Mouse (Mus musculus) urinary bladder, postnatal 25 days (tissue): ENCODE results near the gene Olfm2.
A peak's percentile ranks its signal among the peaks of the same experiment; 100 is the strongest.
"Not testable (repeated sequence)": the region's sequence is repeated elsewhere in the genome, so short reads cannot be mapped to it uniquely, and the experiment has no call there.

Source experiments
- DNase-seq: peaks from one replicate; pipeline ENCODE4 v3.0.0; 2022; ENCODE audit warnings: low spot score

The Olfm2 gene

DNA sequence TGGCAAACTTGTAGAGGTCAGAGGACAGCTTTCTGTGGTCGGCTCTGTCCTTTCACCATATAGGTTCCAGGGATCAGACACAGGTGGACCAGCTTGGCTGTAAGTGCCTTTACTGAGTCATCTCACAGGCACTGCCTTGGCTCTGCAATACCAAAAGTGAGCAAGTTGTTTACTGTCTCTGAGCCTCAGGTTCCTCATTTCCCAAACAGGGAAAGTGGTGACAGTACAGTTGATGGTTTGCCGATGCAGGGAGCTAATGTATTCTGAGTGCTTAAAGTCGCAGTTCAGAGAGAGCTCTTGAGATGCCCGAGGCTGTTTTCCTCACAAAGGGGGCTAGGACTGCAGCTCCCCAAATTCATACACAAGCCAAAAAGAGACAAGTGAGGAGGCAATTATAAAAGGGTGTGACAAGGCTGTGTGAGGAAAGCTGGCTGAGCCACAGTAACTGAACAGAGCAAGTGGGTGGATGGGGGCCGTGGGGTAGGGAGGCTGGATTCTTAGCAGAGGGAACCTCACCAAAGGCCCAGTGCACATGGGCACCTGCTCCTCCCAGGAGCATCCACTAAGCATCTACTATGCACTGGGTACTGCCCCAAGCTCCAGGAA lies 49.9 kb downstream of the Olfm2 start:
- no peak for DNase-seq

DNA sequence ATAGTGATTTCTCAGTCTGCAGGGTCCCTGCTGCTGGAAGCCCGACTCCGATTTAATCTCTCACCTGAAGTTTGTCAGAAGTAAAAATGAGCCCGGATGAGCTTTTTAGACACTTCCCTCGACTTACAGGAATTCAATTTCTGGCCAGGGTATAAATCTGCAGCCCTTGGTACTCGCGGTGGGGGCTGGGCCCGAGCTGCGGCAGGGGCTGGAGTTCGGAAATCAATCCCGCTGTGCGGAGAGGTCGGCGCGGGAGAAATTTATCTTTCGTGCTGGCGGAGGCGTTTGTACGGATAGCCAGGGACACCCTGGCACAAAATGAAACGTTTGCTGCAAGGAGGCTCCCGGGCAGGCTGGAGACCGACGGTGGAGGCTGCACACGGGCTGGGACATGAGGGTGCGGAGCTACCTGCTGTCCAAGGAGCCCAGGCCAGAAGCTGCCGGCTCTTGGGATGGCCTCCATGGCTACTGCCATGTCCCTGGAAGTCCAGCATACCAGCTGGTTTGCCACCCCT lies 51.4 kb downstream of the Olfm2 start:
- no peak for DNase-seq

DNA sequence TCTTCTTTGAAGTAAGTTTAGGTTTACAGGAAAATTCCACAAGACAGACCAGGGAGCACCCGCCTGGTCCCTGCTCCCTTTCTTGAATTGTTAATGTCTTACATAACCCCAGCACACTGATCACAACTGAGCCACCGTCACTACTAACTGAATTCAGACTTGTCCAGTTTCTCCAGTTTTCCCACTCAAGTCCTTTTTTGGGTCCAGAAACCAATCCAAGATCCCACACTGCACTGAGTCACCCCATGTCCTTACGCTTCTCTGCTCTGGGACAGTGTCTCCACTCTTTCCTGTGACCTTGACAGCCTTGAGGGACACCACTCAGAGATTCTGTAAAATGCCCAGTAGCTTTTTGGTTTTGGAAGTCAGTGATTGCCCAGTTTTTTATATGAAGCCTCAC lies 53.3 kb downstream of the Olfm2 start:
- no peak for DNase-seq

DNA sequence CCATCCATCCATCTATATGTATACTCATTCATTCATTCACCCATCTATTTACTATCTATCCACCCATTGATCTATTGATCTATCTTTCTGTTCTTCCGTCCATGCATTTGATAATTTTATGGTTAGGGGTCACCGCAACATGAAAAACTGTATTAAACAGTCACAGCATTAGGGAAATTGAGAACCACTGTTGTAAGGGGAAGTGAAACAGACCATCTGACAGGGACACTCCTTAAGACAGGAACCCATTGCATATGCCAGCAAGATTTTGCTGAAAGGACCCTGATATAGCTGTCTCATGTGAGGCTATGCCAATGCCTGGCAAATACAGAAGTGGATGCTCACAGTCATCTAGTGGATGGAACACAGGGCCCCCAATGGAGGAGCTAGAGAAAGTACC lies 55.7 kb downstream of the Olfm2 start:
- not testable (repeated sequence) for DNase-seq

DNA sequence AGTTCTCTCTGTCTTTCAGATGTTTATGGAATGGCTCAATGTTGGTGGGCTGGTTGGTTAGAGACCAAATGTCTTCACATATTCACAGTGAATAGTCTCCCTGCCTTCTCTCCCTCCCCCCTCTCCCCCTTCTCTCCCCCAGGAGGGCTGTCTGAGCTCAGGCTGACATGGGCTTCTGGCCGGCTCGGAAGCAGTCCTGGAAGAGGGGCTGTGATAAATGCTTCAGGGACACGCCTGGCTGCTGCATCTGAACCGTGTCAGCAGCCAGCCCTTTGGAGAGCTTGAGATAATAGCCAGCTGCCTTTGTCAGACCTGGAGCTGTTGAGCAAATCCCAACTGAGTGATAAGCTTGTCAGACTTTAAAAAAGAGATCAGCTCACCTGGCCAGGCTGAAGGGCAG lies 56.2 kb downstream of the Olfm2 start:
- no peak for DNase-seq

DNA sequence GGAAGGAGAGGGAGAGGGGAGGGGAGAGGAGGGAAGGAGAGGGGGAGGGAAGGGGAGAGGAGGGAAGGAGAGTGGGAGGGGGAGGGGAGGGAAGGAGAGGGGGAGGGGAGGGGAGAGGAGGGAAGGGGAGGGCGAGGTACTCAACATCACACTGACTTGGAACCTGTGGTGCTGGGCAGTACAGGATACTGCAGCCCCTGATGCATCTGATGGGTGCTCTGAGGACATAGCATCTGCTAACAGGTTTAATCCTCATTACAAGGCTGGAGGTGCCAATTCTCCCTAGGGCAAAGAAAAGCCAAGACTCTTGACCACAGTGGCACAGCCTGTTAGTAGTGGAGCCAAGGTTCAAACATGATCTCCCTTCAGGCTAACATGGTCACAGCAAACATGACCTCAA lies 56.7 kb downstream of the Olfm2 start:
- DNase-seq = no peak

DNA sequence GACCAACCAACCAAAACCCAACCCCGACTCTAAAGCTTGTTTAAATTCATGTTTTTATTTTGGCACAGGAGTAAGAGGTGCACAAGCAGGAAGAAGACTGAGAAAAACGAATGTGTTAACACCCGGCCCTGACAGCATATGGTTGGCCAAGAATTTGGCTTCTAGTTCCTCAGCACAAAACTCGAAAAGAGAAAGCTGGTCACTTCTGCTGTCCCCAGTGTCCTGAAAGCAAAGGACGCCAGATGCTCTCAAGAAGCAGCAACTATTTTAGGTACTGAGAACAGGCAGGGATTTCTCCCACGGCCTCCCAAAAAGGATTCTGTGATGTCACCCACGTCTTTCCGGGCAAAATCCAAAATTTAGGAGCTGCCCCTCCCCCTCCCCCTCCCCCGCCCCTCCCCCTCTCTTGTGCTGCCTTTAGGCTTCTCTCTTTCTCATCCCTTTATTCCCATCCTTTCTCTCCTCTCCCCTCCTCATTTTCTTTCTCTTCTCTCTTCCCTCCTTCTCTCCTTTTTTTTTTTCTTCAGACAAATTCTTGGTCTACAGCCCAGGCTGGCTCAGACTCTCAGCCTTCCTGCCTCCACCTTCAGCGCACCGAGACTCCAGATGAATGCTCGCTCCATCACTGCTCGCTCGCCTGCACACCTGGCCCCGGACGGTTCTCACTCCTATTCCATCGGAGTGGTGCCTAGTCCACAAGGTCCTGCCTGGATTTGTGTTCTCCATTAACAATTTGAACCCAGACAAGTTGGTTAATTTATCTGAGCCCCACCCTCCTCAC lies 60.9 kb downstream of the Olfm2 start:
- DNase-seq = no peak

DNA sequence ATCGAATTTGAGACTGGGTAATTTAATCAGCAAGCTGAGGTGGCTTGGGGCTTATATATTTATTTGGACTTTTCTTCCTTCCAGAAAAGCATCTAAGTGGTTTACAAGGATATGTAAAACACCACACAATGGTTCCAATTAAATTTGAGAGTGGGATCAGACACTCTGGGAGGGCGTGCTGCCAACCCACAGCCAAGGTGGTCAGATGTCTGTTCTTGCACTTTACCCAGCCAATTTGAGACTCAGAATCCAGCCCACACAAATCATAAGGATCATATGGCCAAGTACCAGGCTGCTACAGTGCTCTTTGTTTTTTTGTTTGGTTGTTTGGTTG lies 63.8 kb downstream of the Olfm2 start:
- no peak for DNase-seq

DNA sequence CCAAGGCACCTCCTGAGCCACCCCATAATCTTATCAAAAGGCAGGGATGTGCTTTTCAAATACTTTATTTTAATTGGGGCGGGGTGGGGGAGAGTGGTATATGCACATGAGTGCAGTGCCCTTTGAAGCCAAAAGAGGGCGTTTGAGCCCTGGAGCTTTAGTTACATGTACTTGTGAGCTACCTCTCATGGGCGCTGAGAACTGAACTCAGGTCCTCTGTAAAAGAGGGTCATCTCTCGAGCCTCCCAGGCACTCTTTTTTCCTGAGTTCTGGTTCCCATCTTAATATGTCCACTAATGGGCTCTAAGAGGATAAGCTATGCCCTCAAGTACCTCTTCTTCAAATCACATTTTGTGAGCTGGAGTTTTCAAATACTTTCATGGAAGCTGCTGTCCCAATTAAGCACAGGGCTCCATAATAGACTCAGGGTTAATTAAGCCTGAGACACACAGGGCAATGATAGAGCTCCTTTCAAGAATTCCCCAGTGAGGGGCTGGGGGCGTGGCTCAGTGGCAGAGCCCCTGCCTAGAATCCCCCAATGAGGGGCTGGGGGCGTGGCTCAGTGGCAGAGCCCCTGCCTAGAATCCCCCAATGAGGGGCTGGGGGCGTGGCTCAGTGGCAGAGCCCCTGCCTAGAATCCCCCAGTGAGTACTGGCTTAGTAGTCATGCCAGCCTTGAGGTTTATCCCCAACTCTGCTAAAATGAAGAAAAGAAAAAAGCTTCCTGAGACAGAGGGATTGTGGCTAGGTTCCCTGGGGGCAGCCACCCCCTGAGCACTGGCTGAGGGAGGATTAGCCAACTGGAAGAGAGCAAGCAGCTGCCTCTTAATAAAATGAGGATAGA lies 64.4 kb downstream of the Olfm2 start:
- DNase-seq = no peak

DNA sequence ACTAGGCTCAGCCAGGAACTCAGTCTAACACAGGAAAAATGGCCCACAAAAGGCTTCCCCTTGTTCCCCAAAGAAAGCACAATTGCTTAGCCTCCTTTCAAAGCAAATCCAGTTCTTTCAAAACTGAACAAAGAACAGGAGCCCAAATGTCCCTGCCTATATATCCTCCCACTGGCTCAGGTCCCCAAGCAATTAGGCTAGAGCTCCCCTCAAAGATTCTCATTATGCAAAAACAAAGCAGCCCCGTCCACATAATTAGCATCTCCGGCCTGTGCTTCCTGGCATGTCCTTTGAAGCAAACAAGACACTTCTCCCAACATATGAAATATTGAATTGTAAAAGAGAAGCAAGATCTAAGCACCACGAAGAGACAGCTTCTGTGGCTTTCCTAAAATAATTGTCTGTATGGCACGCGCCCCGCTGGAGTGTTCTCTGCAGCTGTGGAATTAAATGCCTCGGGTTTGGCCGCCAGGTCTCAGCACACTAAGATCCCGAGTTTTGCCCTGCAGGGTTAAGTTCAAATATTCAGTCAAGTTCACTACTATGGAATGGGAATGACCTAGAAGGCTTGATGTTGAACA lies 65.7 kb downstream of the Olfm2 start:
- DNase-seq = no peak

DNA sequence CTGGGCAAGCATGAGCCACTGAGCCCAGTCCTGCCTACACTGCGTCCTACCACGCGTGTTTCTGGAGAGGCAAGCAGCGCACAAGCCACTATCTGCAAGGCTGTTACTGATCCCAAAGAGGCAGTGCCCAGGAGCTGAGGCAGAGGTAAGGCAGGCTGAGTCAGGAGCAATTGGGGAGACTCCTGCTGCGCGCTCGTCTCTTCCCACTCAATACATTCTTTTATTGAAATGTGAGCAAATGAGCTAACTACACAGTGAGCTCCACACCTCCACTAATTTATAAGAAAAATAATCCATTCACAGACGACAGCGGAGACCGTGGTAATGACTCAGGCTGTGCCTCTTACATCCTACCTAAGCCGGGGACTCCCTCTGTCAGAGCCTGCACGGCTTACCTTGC lies 68.3 kb downstream of the Olfm2 start:
- DNase-seq = no peak

DNA sequence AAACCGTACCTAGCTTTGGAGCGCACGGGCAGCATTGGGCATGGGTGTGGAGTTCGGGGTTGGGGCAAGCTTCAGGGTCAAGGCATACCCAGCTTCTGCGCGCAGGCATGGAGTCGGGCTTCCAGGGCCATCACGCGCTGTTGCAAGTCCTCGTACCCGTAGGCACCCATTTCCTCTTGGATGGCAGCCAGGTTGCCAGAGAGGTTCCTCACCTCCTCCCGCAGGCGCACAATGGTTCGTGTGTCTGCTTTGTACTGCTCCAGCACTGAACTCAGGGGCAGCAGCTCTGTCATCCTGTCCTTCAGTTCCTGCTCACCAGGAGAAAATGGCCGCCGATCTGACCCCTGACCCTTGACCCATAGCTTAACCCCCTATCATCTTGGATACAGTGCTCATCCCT lies 74.1 kb downstream of the Olfm2 start:
- DNase-seq = no peak

DNA sequence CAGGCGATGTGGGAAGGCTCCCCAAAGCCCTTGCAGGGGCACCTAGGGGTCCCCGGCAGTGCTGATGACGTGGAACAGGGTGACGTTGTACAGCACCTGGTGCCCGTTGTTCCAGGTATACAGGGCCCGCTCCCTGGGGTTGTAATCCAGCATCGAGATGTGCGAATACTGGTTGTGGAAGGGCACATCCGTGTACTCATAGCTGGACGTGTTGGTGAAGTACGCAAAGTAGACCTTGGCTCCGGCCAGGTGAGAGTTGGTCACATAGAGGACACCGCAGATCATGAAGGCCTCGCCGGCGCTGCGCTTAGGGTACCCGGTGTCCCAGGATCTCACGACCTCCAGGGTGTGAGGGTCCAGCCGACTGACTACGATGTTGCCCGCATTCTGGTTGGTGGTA lies 78.1 kb downstream of the Olfm2 start:
- no peak for DNase-seq

DNA sequence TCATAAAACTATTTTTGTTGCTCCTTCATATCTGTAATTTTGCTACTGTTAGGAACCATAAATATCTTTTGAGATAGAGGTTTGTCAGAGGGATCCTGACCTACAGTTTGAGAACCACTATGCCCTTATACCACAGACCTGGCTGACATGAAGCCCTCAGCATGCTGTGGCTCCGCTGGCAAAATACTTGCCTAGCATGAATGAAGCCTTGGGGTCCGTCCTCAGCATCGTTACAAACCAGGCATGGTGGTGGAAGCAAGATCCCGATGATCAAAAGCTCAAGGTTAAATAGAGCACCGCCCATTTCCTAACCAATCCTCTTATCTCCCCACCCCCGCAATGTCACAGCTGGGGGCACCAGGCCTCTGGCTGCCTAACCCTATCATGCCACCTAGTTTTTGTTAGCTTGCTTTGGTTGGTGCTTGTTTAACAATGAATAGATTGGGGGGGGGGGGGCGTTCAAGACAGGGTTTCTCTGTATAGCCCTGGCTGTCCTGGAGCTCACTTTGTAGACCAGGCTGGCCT lies 79.6 kb downstream of the Olfm2 start:
- no peak for DNase-seq

DNA sequence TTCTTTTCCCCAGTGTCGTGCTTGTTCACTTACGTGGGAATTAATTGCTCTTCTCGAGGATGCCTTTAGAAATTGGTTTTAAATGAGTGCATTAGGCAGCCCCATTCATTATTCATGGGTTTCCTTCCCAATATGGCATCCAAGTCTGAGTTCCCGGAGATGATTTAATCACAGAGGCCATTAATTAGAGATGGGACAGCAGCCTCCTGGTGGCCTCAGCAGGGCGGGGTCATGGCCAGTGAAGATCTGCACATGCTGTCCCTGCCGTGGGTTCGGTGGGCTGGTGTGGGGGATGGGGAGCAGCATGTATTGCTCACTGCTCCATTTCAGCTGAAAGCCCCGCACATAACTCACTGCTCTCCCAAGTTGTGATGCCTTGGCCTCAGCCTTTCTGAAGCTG lies 80.2 kb downstream of the Olfm2 start:
- DNase-seq = no peak

DNA sequence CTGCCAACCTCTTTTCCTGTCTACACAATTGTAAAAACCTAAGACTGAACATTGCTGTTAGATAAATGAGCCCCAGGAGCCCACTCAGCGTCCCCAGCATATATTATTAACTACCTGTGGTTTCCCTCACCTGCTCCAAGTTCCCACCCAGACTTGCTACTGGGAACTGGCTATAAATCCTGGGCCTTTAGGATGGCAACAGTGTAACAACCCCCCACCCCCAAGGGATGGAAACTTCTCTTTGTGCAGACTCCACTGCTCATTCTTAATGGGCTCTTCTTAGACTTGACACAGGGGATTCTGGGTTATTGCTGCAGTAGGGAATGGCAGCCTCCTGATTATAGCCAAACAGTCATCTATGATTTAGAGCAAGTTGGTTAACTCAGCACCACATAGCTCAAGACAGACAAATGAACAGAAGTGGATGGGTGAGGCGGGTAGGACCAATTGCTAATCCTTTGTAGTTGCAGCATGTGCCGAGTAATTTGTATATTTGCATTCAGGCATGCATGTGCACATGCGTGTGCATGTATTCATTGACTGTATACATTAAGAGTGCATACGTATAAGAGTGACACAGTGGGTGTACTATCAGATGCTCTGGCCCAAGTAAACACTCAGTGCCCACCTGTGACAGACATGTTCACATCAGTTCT lies 81.0 kb downstream of the Olfm2 start:
- DNase-seq = no peak

DNA sequence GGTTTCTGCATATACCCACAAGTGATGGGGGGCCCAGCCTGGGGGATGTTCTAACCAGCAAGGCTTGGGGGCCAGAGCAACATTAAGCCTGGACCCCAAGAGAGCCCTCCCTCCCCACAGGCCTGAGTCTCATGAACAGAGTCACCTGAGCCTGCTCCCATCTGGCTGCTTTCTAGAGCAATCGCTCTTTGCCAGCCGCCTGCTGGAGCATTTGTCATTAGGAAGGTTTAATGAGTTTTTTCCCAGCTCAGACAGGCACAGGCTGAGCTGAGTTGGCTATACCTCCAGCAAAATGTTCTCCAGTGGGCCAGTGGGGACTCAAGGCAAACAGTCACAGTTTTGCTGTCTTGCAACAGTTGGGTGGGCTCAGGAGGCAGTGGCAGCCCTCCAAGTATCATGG lies 81.8 kb downstream of the Olfm2 start:
- no peak for DNase-seq

DNA sequence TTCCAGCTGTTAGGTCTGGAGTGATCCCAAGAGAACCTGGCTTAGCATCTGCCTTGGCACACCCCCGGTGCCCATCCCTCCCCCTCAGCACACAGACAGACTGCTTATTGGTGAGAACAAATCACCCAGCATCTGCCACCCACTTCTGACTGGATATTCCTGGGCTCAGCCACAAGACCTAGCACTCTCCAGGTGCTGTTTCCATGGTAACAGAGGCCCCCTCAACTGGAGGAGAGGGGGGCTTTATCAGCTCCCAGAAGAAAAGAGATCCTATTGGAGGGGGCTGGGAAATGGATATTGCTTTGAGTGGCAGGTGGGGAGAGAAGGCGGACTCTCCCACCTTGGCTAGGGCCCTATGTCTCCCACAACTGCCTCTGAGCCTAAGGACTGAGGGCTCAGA lies 82.2 kb downstream of the Olfm2 start:
- DNase-seq = no peak

DNA sequence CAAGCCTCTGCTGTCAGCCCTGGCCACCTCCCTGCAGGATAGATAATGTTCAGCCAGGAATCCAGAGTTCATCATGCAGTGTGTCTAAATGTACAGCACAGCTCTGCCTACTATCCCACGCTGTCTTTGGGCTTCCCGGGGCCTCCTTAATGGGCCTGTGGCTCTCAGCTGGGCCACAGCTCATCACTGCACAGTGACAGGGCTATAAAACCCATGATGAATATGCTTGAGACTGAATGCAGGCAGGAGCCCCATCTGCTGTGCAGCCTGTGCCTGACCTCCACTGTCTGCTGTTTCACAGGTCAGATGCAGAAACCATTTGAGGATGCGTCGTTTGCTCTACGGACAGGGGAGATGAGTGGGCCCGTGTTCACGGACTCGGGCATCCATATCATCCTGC lies 83.3 kb downstream of the Olfm2 start:
- no peak for DNase-seq

DNA sequence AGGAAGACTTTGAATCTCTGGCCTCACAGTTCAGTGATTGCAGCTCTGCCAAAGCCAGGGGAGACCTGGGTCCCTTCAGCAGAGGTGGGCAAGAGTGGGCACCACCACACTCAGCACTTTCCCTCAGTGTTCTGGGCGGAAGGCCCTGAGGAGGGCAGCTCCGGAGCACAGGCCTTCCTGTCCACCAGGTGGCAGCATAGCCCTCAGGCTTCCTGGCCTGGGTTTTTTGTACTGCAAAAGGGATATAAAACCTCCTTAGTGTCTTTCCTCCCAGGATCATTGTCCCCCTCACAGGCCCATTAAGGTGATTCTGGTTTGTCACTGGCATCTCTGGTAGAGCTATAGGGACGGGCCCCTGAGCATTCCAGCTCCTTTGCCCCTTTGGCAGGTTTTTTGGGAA lies 83.8 kb downstream of the Olfm2 start:
- peak; percentile 64 for DNase-seq

DNA sequence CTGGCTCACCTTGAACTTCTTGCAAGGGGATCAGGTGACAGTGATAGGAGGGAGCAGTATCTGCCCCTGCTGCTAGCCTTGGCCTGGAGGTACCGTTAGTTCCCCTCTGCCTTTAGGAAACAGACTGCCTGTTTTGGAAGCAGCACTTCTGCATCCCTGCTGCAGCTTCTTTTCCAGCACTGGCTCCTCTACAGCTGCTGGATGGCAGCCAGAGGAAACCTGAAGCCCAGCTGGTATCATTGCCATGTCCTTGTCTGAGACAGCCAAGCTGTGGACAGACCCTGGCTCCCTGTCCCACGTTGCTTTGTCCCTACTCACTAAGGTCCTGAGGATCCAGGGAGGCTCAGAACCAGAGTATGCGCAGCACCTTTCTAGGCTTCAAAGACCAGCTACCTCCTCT lies 88.6 kb downstream of the Olfm2 start:
- DNase-seq = no peak

DNA sequence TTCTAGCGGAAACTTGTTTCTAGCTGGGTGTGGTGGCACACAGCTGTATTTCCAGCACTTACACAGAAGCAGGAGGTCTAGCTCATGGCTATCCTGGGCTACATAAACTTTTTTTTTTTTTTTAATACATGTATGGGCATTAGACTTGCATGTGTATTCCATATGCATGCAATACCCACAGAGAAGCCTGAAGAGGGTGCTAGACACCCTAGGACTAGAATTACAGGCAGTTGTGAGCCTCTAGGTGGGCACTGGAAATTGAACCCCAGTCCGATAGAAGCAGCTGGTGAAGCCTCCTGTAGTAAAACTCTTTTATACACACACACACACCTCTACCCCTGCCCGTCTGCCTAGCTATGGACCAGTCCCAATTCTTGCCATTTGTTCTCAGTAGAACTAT lies 92.3 kb downstream of the Olfm2 start:
- DNase-seq = no peak
